ENCODE assay signal across 21 mouse cellular contexts in genomic region chr9:79604546-79604945, GRCm38 (mm10).
A peak's percentile ranks its signal among the peaks of the same experiment; 100 is the strongest.
DNase-seq lines count a peak whose midpoint lies in the region; ATAC-seq and TF ChIP-seq lines count a peak whose summit lies in the region.
"Had no signal": no experiment of that assay in that cellular context is flagged by ENCODE, and none has a peak within 500 bp of the region (broad histone marks: within the 10 kb centered on the region; RNA-seq: fewer than 3 reads in every experiment).

No protein-coding gene starts in this region.

- no peaks in the 10 kb centered on the region for H3K27me3 ChIP-seq in kidney, embryonic 16.5 days (ENCODE audit: insufficient read depth, low read length)
- H3K27me3 ChIP-seq in limb, embryonic 15.5 days: no peaks in the 10 kb centered on the region
- no peaks in the 10 kb centered on the region for H3K27me3 ChIP-seq in limb, embryonic 10.5 days (ENCODE audit: low read depth, poor library complexity, severe bottlenecking)
- H3K27me3 ChIP-seq: CH12.LX; heart, embryonic 12.5 days; Patski had no signal

- no peak overlapping the region for H3K4me3 ChIP-seq in kidney, embryonic 16.5 days (ENCODE audit: low read length)
- H3K4me3 ChIP-seq in limb, embryonic 15.5 days: no peak overlapping the region
- H3K4me3 ChIP-seq in limb, embryonic 10.5 days: no peak overlapping the region
- no peak overlapping the region for H3K4me3 ChIP-seq in embryonic fibroblast, embryonic 13.5 days (ENCODE audit: insufficient read depth, low read length)
- H3K4me3 ChIP-seq: erythroblast, embryonic 14.5 days; forebrain, embryonic 10.5 days; gastrocnemius, adult 2 months; heart, embryonic 12.5 days; hindbrain, embryonic 10.5 days had no signal

- peak; percentile 48 for DNase-seq in kidney, adult 18-20 months
- DNase-seq in limb, embryonic 10.5 days (ENCODE audit: low spot score): no peak
- no peak for DNase-seq in T-cell, adult 2 months (ENCODE audit: low spot score)
- no peak for DNase-seq in adipocyte (ENCODE audit: low spot score)
- DNase-seq: adrenal gland, adult 8-10 months; adrenal gland, postnatal 36 days; cerebellum, adult 2 months; cerebellum, postnatal 10 days; gastrocnemius, adult 2 months; gastrocnemius, postnatal 25 days had no signal

- no peak for TF ChIP-seq POLR2A in embryonic fibroblast, embryonic 13.5 days (IDR thresholded peaks at IDR 0.05; ENCODE audit: low read depth, low read length)

- no peak for TF ChIP-seq CTCF in embryonic fibroblast, embryonic 13.5 days (IDR thresholded peaks at IDR 0.05; ENCODE audit: borderline replicate concordance, insufficient read depth, low read length)

- no peaks in the 10 kb centered on the region for H3K36me3 ChIP-seq in kidney, embryonic 16.5 days (ENCODE audit: insufficient read depth, low read length)
- peaks cover 32% of the 10 kb centered on the region for H3K36me3 ChIP-seq in limb, embryonic 15.5 days
- no peaks in the 10 kb centered on the region for H3K36me3 ChIP-seq in limb, embryonic 10.5 days
- H3K36me3 ChIP-seq: forebrain, embryonic 10.5 days; heart, embryonic 12.5 days; hindbrain, embryonic 10.5 days had no signal

- no peaks in the 10 kb centered on the region for H3K4me1 ChIP-seq in kidney, embryonic 16.5 days (ENCODE audit: insufficient read depth, low read length)
- peaks cover 21% of the 10 kb centered on the region for H3K4me1 ChIP-seq in limb, embryonic 15.5 days
- H3K4me1 ChIP-seq in limb, embryonic 10.5 days: peaks cover 3% of the 10 kb centered on the region; the same call in 1 of the 2 replicates
- H3K4me1 ChIP-seq in embryonic fibroblast, embryonic 13.5 days (ENCODE audit: control insufficient read depth, insufficient read depth, low read length): peaks cover 13% of the 10 kb centered on the region

- no peak overlapping the region for H3K27ac ChIP-seq in kidney, embryonic 16.5 days (ENCODE audit: low read length)
- H3K27ac ChIP-seq in limb, embryonic 15.5 days: peak overlapping the region; percentile 75
- H3K27ac ChIP-seq in limb, embryonic 10.5 days: no peak overlapping the region
- peak overlapping the region; percentile 87 for H3K27ac ChIP-seq in embryonic fibroblast, embryonic 13.5 days (ENCODE audit: insufficient read depth, low read length)
- H3K27ac ChIP-seq: forebrain, embryonic 10.5 days; gastrocnemius, adult 2 months; hindbrain, embryonic 10.5 days; hindbrain, embryonic 14.5 days had no signal

- H3K9ac ChIP-seq in kidney, embryonic 16.5 days (replicated peaks; ENCODE audit: low read length): no peak overlapping the region
- no peak overlapping the region for H3K9ac ChIP-seq in limb, embryonic 15.5 days
- H3K9ac ChIP-seq: heart, embryonic 12.5 days; hindbrain, embryonic 14.5 days had no signal

- 92% methylated on average over 3 of the region's 3 CpGs for WGBS in kidney, embryonic 16.5 days
- 78% methylated on average over 3 of the region's 3 CpGs for WGBS in limb, embryonic 15.5 days
- 84% methylated on average over 3 of the region's 3 CpGs for WGBS in limb, embryonic 10.5 days

- no peaks in the 10 kb centered on the region for H3K9me3 ChIP-seq in kidney, embryonic 16.5 days (ENCODE audit: low read length)
- no peaks in the 10 kb centered on the region for H3K9me3 ChIP-seq in limb, embryonic 15.5 days
- H3K9me3 ChIP-seq in limb, embryonic 10.5 days (replicated peaks): no peaks in the 10 kb centered on the region
- H3K9me3 ChIP-seq: forebrain, embryonic 10.5 days; heart, embryonic 12.5 days; hindbrain, embryonic 10.5 days had no signal

- no peak overlapping the region for H3K4me2 ChIP-seq in kidney, embryonic 16.5 days (replicated peaks; ENCODE audit: low read depth, low read length)
- no peak overlapping the region for H3K4me2 ChIP-seq in limb, embryonic 15.5 days
- H3K4me2 ChIP-seq: heart, embryonic 12.5 days; hindbrain, embryonic 14.5 days had no signal

- ATAC-seq in kidney, embryonic 16.5 days (ENCODE audit: low FRiP score, low TSS enrichment): no peak
- ATAC-seq in limb, embryonic 15.5 days (ENCODE audit: insufficient number of reproducible peaks, low FRiP score, low TSS enrichment, low read depth): no peak
- ATAC-seq: forebrain, embryonic 14.5 days; Patski had no signal

Comparison
In these comparisons a context has a peak if more than half of its experiments do, and no peak if none do; other contexts are left out.
1. H3K27ac ChIP-seq: peak in limb, embryonic 15.5 days (single experiment) and embryonic fibroblast, embryonic 13.5 days (single experiment); none in kidney, embryonic 16.5 days (single experiment) and limb, embryonic 10.5 days (single experiment).